Mouse (Mus musculus) small intestine, adult 2 months (tissue): ENCODE data around the gene Mfap1a. TPM values are rescaled to one million over a fixed set of nuclear protein-coding genes. Genes with fewer than 3 reads are reported as not detected.

ENCODE experiments used
- H3K27ac ChIP-seq: fragments of 200-500 bp; 2 replicates; pipeline ENCODE4 v1.5.1; 2012; ENCODE audit warnings: low read depth, low read length, control low read depth, inconsistent platforms; ENCODE audit not compliant: insufficient read depth
- H3K27me3 ChIP-seq: fragments of 200-500 bp; 2 replicates; pipeline ENCODE4 v1.6.1; 2012; ENCODE audit warnings: mild to moderate bottlenecking, moderate library complexity, low read length, inconsistent platforms; ENCODE audit not compliant: control insufficient read depth, insufficient read depth
- H3K36me3 ChIP-seq: fragments of 200-500 bp; 2 replicates; pipeline ENCODE4 v1.6.1; 2012; ENCODE audit warnings: mild to moderate bottlenecking, low read length, control low read depth, inconsistent platforms; ENCODE audit not compliant: control insufficient read depth, insufficient read depth
- H3K4me1 ChIP-seq: fragments of 200-500 bp; 2 replicates; pipeline ENCODE4 v1.6.1; 2012; ENCODE audit warnings: low read length, inconsistent platforms, mixed read lengths; ENCODE audit not compliant: control insufficient read depth, insufficient read depth, insufficient read length
- H3K4me3 ChIP-seq: fragments of 200-500 bp; 2 replicates; pipeline ENCODE4 v1.5.1; 2012; ENCODE audit warnings: low read depth, mild to moderate bottlenecking, control low read depth, inconsistent platforms, low read length, moderate library complexity
- CTCF ChIP-seq: fragments of 200-500 bp; IDR thresholded peaks from 2 replicates; pipeline ENCODE4 v1.5.1; 2012; ENCODE audit warnings: low read depth, mild to moderate bottlenecking, control low read depth, inconsistent platforms, low read length, moderate library complexity, mixed read lengths; ENCODE audit not compliant: insufficient replicate concordance, insufficient read length; ENCODE audit errors: extremely low read depth
- POLR2A ChIP-seq: fragments of 200-500 bp; IDR thresholded peaks from 2 replicates; pipeline ENCODE4 v1.6.1; 2012; ENCODE audit warnings: low read depth, mild to moderate bottlenecking, control low read depth, inconsistent platforms, low read length, moderate library complexity
- WGBS: fragments of 180-500 bp; shearing (Covaris S2); methylation state at CpG from one replicate; pipeline ENCODE4 v1.1.7; 2018; 5-methylcytosine and 5-hydroxymethylcytosine counted together
- polyA plus RNA-seq: library from polyadenylated mRNA; depleted of rRNA; stranded (reverse); fragments of >200 nt; gene quantifications from 2 replicates; pipeline ENCODE4 v1.2.3, GENCODE M21; 2012

Mfap1a gene
- polyA plus RNA-seq, 1 experiment, result 0.63 TPM

GRCm38 (mm10) chr2:121449545-121450011, 56.9 kb downstream of the Mfap1a start:
- WGBS, result under 1% methylated on average over 54 of the region's 54 CpGs
- Histone ChIP-seq H3K27ac (peak overlapping the region; percentile 93), H3K4me1 (peaks cover 8% of the 10 kb centered on the region; the same call in 1 of the 2 replicates), H3K36me3 (peaks cover 26% of the 10 kb centered on the region), H3K27me3 (no peaks in the 10 kb centered on the region), H3K4me3 (peak overlapping the region; percentile 99)
- no peak for TF ChIP-seq POLR2A
- TF ChIP-seq CTCF, result no peak

DNA sequence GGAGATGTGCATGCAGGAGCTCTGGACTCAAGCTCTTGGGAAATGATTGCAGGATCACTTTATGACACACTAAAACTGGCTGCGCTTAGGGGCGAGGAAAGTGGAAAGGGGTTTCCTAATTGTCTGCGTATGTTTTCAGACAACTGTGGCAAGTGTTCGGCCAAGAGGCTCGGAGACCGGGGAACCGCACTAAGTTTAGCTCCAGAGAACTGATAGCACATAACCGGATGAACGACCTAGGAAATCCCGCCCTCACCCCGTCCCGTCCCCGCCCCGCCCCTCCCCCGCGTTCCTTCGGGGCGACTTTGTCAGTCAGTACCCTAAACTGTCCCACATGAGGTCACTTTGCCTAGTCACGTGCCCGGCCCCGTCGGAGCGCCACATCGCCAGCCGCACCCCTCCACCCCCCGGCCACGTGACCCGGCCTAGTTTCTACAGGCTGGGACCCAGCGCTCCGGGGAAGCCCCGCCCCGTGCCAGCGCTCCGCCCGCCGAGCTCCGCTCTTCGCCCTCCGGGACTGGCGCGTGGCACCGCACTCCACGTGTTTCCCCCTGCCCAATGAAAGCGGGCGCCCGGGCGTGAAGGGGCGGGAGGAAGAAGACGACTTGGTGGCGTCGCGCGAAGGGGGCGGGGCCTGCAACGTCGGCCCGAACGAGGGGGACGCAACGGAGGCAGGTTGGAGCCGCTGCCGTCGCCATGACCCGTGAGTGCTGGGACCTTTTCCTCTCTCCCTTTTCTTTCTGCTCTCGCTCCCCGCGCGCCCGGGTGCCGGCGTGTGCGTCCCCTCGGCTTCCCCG, 57.5 kb downstream of the Mfap1a start, which contains the start of gene Serf2:
TSS of gene Serf2 (plus strand) at position 457 of the 797 bp plus-strand sequence.
- peaks cover 24% of the 10 kb centered on the region for H3K36me3 ChIP-seq
- H3K4me1 ChIP-seq, result peaks cover 8% of the 10 kb centered on the region; the same call in 1 of the 2 replicates
- H3K27ac ChIP-seq, result peak within 1 kb of the TSS; percentile 96
- no peaks in the 10 kb centered on the region for H3K27me3 ChIP-seq
- TF ChIP-seq POLR2A, result peak; percentile 95
- no peak for TF ChIP-seq CTCF
- 1% methylated on average over 74 of the region's 74 CpGs for WGBS
- peak within 1 kb of the TSS; percentile 99 for H3K4me3 ChIP-seq

DNA sequence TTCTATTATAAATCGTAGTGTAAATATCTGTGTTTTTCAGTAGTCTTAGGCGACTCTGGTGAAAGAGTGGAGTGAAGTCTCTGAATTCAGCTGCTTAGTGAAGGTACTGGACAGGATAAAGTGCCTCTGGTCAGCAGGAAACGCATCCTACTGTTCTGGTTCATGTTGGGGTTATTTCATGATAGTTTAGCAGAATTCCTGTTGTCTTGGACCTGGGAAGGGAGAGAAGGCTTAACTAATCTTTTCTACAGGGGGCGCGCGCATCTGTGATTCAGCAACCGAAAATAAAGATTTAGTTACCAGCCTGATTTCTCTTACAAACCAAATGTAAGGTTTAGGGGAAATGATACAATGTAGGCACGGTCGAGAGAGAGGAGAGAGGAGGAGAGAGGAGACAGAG, 58.3 kb downstream of the Mfap1a start:
- TF ChIP-seq POLR2A, result no peak
- TF ChIP-seq CTCF, result no peak
- Histone ChIP-seq H3K27ac (peak overlapping the region; percentile 96), H3K4me3 (no peak overlapping the region), H3K36me3 (peaks cover 19% of the 10 kb centered on the region), H3K27me3 (no peaks in the 10 kb centered on the region), H3K4me1 (peaks cover 8% of the 10 kb centered on the region; the same call in 1 of the 2 replicates)
- WGBS, result 11% methylated on average over 9 of the region's 9 CpGs

GRCm38 (mm10) chr2:121447006-121447405, 59.5 kb downstream of the Mfap1a start:
- H3K4me3 ChIP-seq, result no peak overlapping the region
- H3K27ac ChIP-seq, result no peak overlapping the region
- H3K4me1 ChIP-seq, result peaks cover 11% of the 10 kb centered on the region; the same call in 1 of the 2 replicates
- H3K36me3 ChIP-seq, result peaks cover 9% of the 10 kb centered on the region
- 67% methylated on average over 3 of the region's 3 CpGs for WGBS
- TF ChIP-seq POLR2A (no peak), CTCF (no peak)
- no peaks in the 10 kb centered on the region for H3K27me3 ChIP-seq

DNA sequence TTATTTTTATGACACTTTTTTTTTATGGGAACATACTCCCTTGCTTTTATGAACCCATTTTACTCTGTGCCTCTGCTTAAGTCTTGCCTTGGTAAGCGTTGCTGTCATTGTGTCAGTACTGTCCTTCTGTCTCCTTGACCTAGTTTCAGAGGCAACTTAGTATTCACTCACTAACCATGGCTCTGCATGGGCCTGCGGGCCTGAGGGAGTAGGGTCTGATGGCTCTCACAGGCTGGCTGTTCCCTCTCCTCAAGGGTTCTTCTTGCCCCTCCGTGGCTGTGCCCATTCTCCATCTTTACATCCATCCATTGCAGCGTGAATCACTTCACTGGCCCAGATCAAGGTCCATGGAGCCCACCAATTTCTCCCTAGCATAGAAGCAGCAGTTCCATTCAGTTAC, 60.0 kb downstream of the Mfap1a start:
- peaks cover 13% of the 10 kb centered on the region; the same call in 1 of the 2 replicates for H3K4me1 ChIP-seq
- H3K27me3 ChIP-seq, result no peaks in the 10 kb centered on the region
- H3K27ac ChIP-seq, result no peak overlapping the region
- no peak for TF ChIP-seq CTCF
- TF ChIP-seq POLR2A, result no peak
- peaks cover 7% of the 10 kb centered on the region for H3K36me3 ChIP-seq
- 89% methylated on average over 4 of the region's 4 CpGs for WGBS
- H3K4me3 ChIP-seq, result no peak overlapping the region

DNA sequence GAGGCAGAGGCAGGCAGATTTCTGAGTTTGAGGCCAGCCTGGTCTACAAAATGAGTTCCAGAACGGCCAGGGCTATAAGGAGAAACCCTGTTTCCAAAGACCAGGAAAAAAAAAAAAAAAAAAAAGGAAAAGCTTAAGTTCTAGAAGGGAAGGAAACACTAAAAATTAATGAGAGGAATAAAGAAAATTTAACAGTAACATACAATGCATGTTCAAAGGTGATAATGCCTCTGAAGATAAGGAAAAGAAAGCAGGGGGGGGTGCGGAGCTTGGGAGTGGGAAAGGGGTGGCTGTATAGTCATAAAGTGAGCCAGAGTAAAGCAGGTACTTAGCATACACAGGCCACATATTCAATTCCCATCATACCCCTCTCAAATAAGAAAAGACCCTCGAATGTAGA, 61.3 kb downstream of the Mfap1a start:
- Histone ChIP-seq H3K4me1 (peaks cover 8% of the 10 kb centered on the region; the same call in 1 of the 2 replicates), H3K27me3 (no peaks in the 10 kb centered on the region), H3K4me3 (no peak overlapping the region), H3K36me3 (no peaks in the 10 kb centered on the region), H3K27ac (no peak overlapping the region)
- 78% methylated on average over 3 of the region's 3 CpGs for WGBS
- TF ChIP-seq CTCF, result no peak
- no peak for TF ChIP-seq POLR2A

GRCm38 (mm10) chr2:121444178-121444577, 62.3 kb downstream of the Mfap1a start, which contains the start of gene Ell3:
Ell3 (minus strand) TSS chr2:121444278.
- Histone ChIP-seq H3K27ac (0 out of 2 replicates have a peak within 1 kb of the TSS, but pooled peaks have one; percentile 43), H3K4me1 (peaks cover 8% of the 10 kb centered on the region; the same call in 1 of the 2 replicates), H3K36me3 (peaks cover 5% of the 10 kb centered on the region; the same call in 1 of the 2 replicates), H3K27me3 (no peaks in the 10 kb centered on the region), H3K4me3 (no peak within 1 kb of the TSS)
- 92% methylated on average over 1 of the region's 1 CpGs for WGBS
- TF ChIP-seq CTCF (no peak), POLR2A (no peak)
